Mouse (Mus musculus): ENCODE measurements at regions not wholly inside any gene's neighbourhood (a gene's known extent, or its start where the extent isn't known, plus 50 kb on each side); places are given as distances from the start of the nearest gene placed in this dataset.
"Not testable (repeated sequence)": the region's sequence is repeated elsewhere in the genome, so short reads cannot be mapped to it uniquely, and the experiment has no call there.

- H3K9ac ChIP-seq (ENCODE audit: low read depth, low read length) = no peak overlapping the region
- TF ChIP-seq POLR2A (IDR thresholded peaks at IDR 0.05; ENCODE audit: extremely low read depth, insufficient read depth, low read length) = no peak
- no peak for TF ChIP-seq CTCF (IDR thresholded peaks at IDR 0.05; ENCODE audit: low read depth, low read length)
- H3K27ac ChIP-seq (replicated peaks; ENCODE audit: insufficient read depth, low read depth, low read length) = no peak overlapping the region
- H3K79me2 ChIP-seq (ENCODE audit: control insufficient read depth, insufficient read depth, low read length) = no peaks in the 10 kb centered on the region
- H3K4me3 ChIP-seq (ENCODE audit: insufficient read depth, low read depth, low read length) = no peak overlapping the region
- 60% methylated on average over 2 of the region's 2 CpGs for WGBS
- no peaks in the 10 kb centered on the region for H3K4me1 ChIP-seq (ENCODE audit: control insufficient read depth, insufficient read depth, low read length)
- no peaks in the 10 kb centered on the region for H3K27me3 ChIP-seq (ENCODE audit: control insufficient read depth, insufficient read depth, low read length)
- H3K36me3 ChIP-seq (ENCODE audit: control insufficient read depth, insufficient read depth, low read length) = no peaks in the 10 kb centered on the region
- no peak for DNase-seq (ENCODE audit: extremely low read depth, low read depth, low spot score)
Measured at GRCm38 (mm10) chr5:3247333-3247732, 94.0 kb upstream of the Cdk6 start.

- no peaks in the 10 kb centered on the region for H3K4me1 ChIP-seq (ENCODE audit: control insufficient read depth, insufficient read depth, low read length)
- no peak overlapping the region for H3K27ac ChIP-seq (replicated peaks; ENCODE audit: insufficient read depth, low read depth, low read length)
- no peak for DNase-seq (ENCODE audit: extremely low read depth, low read depth, low spot score)
- H3K27me3 ChIP-seq (ENCODE audit: control insufficient read depth, insufficient read depth, low read length) = no peaks in the 10 kb centered on the region
- H3K36me3 ChIP-seq (ENCODE audit: control insufficient read depth, insufficient read depth, low read length) = no peaks in the 10 kb centered on the region
- TF ChIP-seq CTCF (IDR thresholded peaks at IDR 0.05; ENCODE audit: low read depth, low read length) (no peak), POLR2A (IDR thresholded peaks at IDR 0.05; ENCODE audit: extremely low read depth, insufficient read depth, low read length) (no peak)
- no peak overlapping the region for H3K4me3 ChIP-seq (ENCODE audit: insufficient read depth, low read depth, low read length)
- no peaks in the 10 kb centered on the region for H3K79me2 ChIP-seq (ENCODE audit: control insufficient read depth, insufficient read depth, low read length)
- WGBS = 90% methylated on average over 2 of the region's 2 CpGs
- no peak overlapping the region for H3K9ac ChIP-seq (ENCODE audit: low read depth, low read length)
Measured at GRCm38 (mm10) chr5:3250273-3250672, 91.0 kb upstream of the Cdk6 start.

- Histone ChIP-seq H3K27me3 (ENCODE audit: control insufficient read depth, insufficient read depth, low read length) (no peaks in the 10 kb centered on the region), H3K4me3 (ENCODE audit: insufficient read depth, low read depth, low read length) (no peak overlapping the region), H3K27ac (replicated peaks; ENCODE audit: insufficient read depth, low read depth, low read length) (no peak overlapping the region), H3K36me3 (ENCODE audit: control insufficient read depth, insufficient read depth, low read length) (no peaks in the 10 kb centered on the region), H3K4me1 (ENCODE audit: control insufficient read depth, insufficient read depth, low read length) (peaks cover 2% of the 10 kb centered on the region; the same call in 1 of the 2 replicates), H3K9ac (ENCODE audit: low read depth, low read length) (no peak overlapping the region), H3K79me2 (ENCODE audit: control insufficient read depth, insufficient read depth, low read length) (no peaks in the 10 kb centered on the region)
- 86% methylated on average over 1 of the region's 1 CpGs for WGBS
- TF ChIP-seq CTCF (IDR thresholded peaks at IDR 0.05; ENCODE audit: low read depth, low read length) = no peak
- TF ChIP-seq POLR2A (IDR thresholded peaks at IDR 0.05; ENCODE audit: extremely low read depth, insufficient read depth, low read length) = no peak
- no peak for DNase-seq (ENCODE audit: extremely low read depth, low read depth, low spot score)
Measured at GRCm38 (mm10) chr5:3260289-3260688, 81.0 kb upstream of the Cdk6 start.

GRCm38 (mm10) chr5:3264988-3265738 lies 76.1 kb upstream of the Cdk6 start:
- H3K36me3 ChIP-seq (ENCODE audit: control insufficient read depth, insufficient read depth, low read length); H3K27ac ChIP-seq (replicated peaks; ENCODE audit: insufficient read depth, low read depth, low read length); H3K4me3 ChIP-seq (ENCODE audit: insufficient read depth, low read depth, low read length); H3K4me1 ChIP-seq (ENCODE audit: control insufficient read depth, insufficient read depth, low read length); DNase-seq (ENCODE audit: extremely low read depth, low read depth, low spot score); H3K9ac ChIP-seq (ENCODE audit: low read depth, low read length); H3K27me3 ChIP-seq (ENCODE audit: control insufficient read depth, insufficient read depth, low read length); H3K79me2 ChIP-seq (ENCODE audit: control insufficient read depth, insufficient read depth, low read length): not testable (repeated sequence)
- WGBS = 73% methylated on average over 8 of the region's 8 CpGs

- DNase-seq (ENCODE audit: extremely low read depth, low read depth, low spot score) = peak; percentile 72
- Histone ChIP-seq H3K4me3 (ENCODE audit: insufficient read depth, low read depth, low read length) (no peak overlapping the region), H3K27ac (replicated peaks; ENCODE audit: insufficient read depth, low read depth, low read length) (no peak overlapping the region), H3K9ac (ENCODE audit: low read depth, low read length) (no peak overlapping the region), H3K27me3 (ENCODE audit: control insufficient read depth, insufficient read depth, low read length) (no peaks in the 10 kb centered on the region), H3K4me1 (ENCODE audit: control insufficient read depth, insufficient read depth, low read length) (peaks cover 4% of the 10 kb centered on the region; the same call in 1 of the 2 replicates), H3K79me2 (ENCODE audit: control insufficient read depth, insufficient read depth, low read length) (no peaks in the 10 kb centered on the region), H3K36me3 (ENCODE audit: control insufficient read depth, insufficient read depth, low read length) (no peaks in the 10 kb centered on the region)
- no peak for TF ChIP-seq POLR2A (IDR thresholded peaks at IDR 0.05; ENCODE audit: extremely low read depth, insufficient read depth, low read length)
- TF ChIP-seq CTCF (IDR thresholded peaks at IDR 0.05; ENCODE audit: low read depth, low read length) = no peak
- 34% methylated on average over 5 of the region's 5 CpGs for WGBS
Measured at GRCm38 (mm10) chr5:3267021-3267420, 74.3 kb upstream of the Cdk6 start.

GRCm38 (mm10) chr5:3269760-3270159 lies 71.5 kb upstream of the Cdk6 start:
- no peaks in the 10 kb centered on the region for H3K36me3 ChIP-seq (ENCODE audit: control insufficient read depth, insufficient read depth, low read length)
- 79% methylated on average over 7 of the region's 7 CpGs for whole genome bisulfite sequencing
- DNase-seq (ENCODE audit: extremely low read depth, low read depth, low spot score) = no peak
- H3K27me3 ChIP-seq (ENCODE audit: control insufficient read depth, insufficient read depth, low read length) = no peaks in the 10 kb centered on the region
- H3K79me2 ChIP-seq (ENCODE audit: control insufficient read depth, insufficient read depth, low read length) = no peaks in the 10 kb centered on the region
- H3K9ac ChIP-seq (ENCODE audit: low read depth, low read length) = no peak overlapping the region
- H3K4me1 ChIP-seq (ENCODE audit: control insufficient read depth, insufficient read depth, low read length) = peaks cover 4% of the 10 kb centered on the region; the same call in 1 of the 2 replicates
- H3K27ac ChIP-seq (replicated peaks; ENCODE audit: insufficient read depth, low read depth, low read length) = no peak overlapping the region
- no peak for TF ChIP-seq POLR2A (IDR thresholded peaks at IDR 0.05; ENCODE audit: extremely low read depth, insufficient read depth, low read length)
- TF ChIP-seq CTCF (IDR thresholded peaks at IDR 0.05; ENCODE audit: low read depth, low read length) = no peak
- H3K4me3 ChIP-seq (ENCODE audit: insufficient read depth, low read depth, low read length) = no peak overlapping the region

- 30% methylated on average over 1 of the region's 1 CpGs for WGBS
- DNase-seq (ENCODE audit: extremely low read depth, low read depth, low spot score) = not testable (repeated sequence)
Measured at GRCm38 (mm10) chr5:3273140-3273539, 68.1 kb upstream of the Cdk6 start.

GRCm38 (mm10) chr5:3277241-3277640 lies 64.0 kb upstream of the Cdk6 start:
- not testable (repeated sequence) for H3K4me1 ChIP-seq (ENCODE audit: control insufficient read depth, insufficient read depth, low read length); H3K36me3 ChIP-seq (ENCODE audit: control insufficient read depth, insufficient read depth, low read length); H3K27me3 ChIP-seq (ENCODE audit: control insufficient read depth, insufficient read depth, low read length); H3K79me2 ChIP-seq (ENCODE audit: control insufficient read depth, insufficient read depth, low read length); H3K27ac ChIP-seq (replicated peaks; ENCODE audit: insufficient read depth, low read depth, low read length); DNase-seq (ENCODE audit: extremely low read depth, low read depth, low spot score); H3K9ac ChIP-seq (ENCODE audit: low read depth, low read length); H3K4me3 ChIP-seq (ENCODE audit: insufficient read depth, low read depth, low read length)
- 88% methylated on average over 16 of the region's 16 CpGs for WGBS

More at GRCm38 (mm10) chr5:3273140-3273539, 68.1 kb upstream of the Cdk6 start:
- not testable (repeated sequence) for H3K27ac ChIP-seq (replicated peaks; ENCODE audit: insufficient read depth, low read depth, low read length); H3K27me3 ChIP-seq (ENCODE audit: control insufficient read depth, insufficient read depth, low read length); H3K4me1 ChIP-seq (ENCODE audit: control insufficient read depth, insufficient read depth, low read length); H3K36me3 ChIP-seq (ENCODE audit: control insufficient read depth, insufficient read depth, low read length); H3K79me2 ChIP-seq (ENCODE audit: control insufficient read depth, insufficient read depth, low read length); H3K4me3 ChIP-seq (ENCODE audit: insufficient read depth, low read depth, low read length); H3K9ac ChIP-seq (ENCODE audit: low read depth, low read length)
